Mouse (Mus musculus): ENCODE data around the gene Cox18. TPM values are rescaled to one million over a fixed set of nuclear protein-coding genes. Genes with fewer than 3 reads are reported as not detected.
A peak's percentile ranks its signal among the peaks of the same experiment; 100 is the strongest.

The Cox18 gene
- total and polyA plus RNA-seq, 2 experiments from 2014 or later = 43.5 to 49.6 TPM

- Histone ChIP-seq H3K4me1 (ENCODE audit: insufficient read depth) (no peaks in the 10 kb centered on the region), H3K36me3 (ENCODE audit: insufficient read depth) (peaks cover 60% of the 10 kb centered on the region), H3K4me3 (ENCODE audit: low read depth, low read length) (no peak overlapping the region), H3K27ac (ENCODE audit: low read depth, low read length) (no peak overlapping the region), H3K27me3 (ENCODE audit: insufficient read depth, low read length) (no peaks in the 10 kb centered on the region), H3K9me3 (ENCODE audit: low read length) (no peaks in the 10 kb centered on the region), H3K9ac (no peak overlapping the region), H3K4me2 (ENCODE audit: low read depth) (no peak overlapping the region)
- no peak for TF ChIP-seq CTCF (IDR thresholded peaks at IDR 0.05; ENCODE audit: low read depth)
- ATAC-seq (no peak), DNase-seq (no peak)
- WGBS = 99% methylated on average over 8 of the region's 8 CpGs
Measured at GRCm38 (mm10) chr5:90235217-90235616, 11.4 kb upstream of the Cox18 start.

- WGBS = 96% methylated on average over 4 of the region's 4 CpGs
- H3K27me3 ChIP-seq (ENCODE audit: insufficient read depth, low read length) = no peaks in the 10 kb centered on the region
- DNase-seq (no peak), ATAC-seq (no peak)
- H3K4me3 ChIP-seq (ENCODE audit: low read depth, low read length) = no peak overlapping the region
- H3K4me2 ChIP-seq (ENCODE audit: low read depth) = no peak overlapping the region
- peaks cover 60% of the 10 kb centered on the region for H3K36me3 ChIP-seq (ENCODE audit: insufficient read depth)
- no peak for TF ChIP-seq CTCF (IDR thresholded peaks at IDR 0.05; ENCODE audit: low read depth)
- H3K27ac ChIP-seq (ENCODE audit: low read depth, low read length) = no peak overlapping the region
- H3K4me1 ChIP-seq (ENCODE audit: insufficient read depth) = no peaks in the 10 kb centered on the region
- no peak overlapping the region for H3K9ac ChIP-seq
- H3K9me3 ChIP-seq (ENCODE audit: low read length) = no peaks in the 10 kb centered on the region
Measured at GRCm38 (mm10) chr5:90233305-90233704, 9.5 kb upstream of the Cox18 start.

- Histone ChIP-seq H3K4me2 (ENCODE audit: low read depth) (no peak overlapping the region), H3K4me1 (ENCODE audit: insufficient read depth) (no peaks in the 10 kb centered on the region), H3K9ac (no peak overlapping the region), H3K4me3 (ENCODE audit: low read depth, low read length) (no peak overlapping the region), H3K9me3 (ENCODE audit: low read length) (no peaks in the 10 kb centered on the region), H3K27me3 (ENCODE audit: insufficient read depth, low read length) (no peaks in the 10 kb centered on the region), H3K36me3 (ENCODE audit: insufficient read depth) (peaks cover 45% of the 10 kb centered on the region), H3K27ac (ENCODE audit: low read depth, low read length) (no peak overlapping the region)
- ATAC-seq (no peak), DNase-seq (no peak)
- TF ChIP-seq CTCF (IDR thresholded peaks at IDR 0.05; ENCODE audit: low read depth) = no peak
- WGBS = 89% methylated on average over 2 of the region's 2 CpGs
Measured at GRCm38 (mm10) chr5:90229760-90230159, 6.0 kb upstream of the Cox18 start.

GRCm38 (mm10) chr5:90226696-90227095 lies 2.9 kb upstream of the Cox18 start:
- no peak for TF ChIP-seq CTCF (IDR thresholded peaks at IDR 0.05; ENCODE audit: low read depth)
- 97% methylated on average over 3 of the region's 3 CpGs for WGBS
- Histone ChIP-seq H3K27me3 (ENCODE audit: insufficient read depth, low read length) (no peaks in the 10 kb centered on the region), H3K4me3 (ENCODE audit: low read depth, low read length) (no peak overlapping the region), H3K9ac (no peak overlapping the region), H3K9me3 (ENCODE audit: low read length) (no peaks in the 10 kb centered on the region), H3K4me1 (ENCODE audit: insufficient read depth) (peaks cover 7% of the 10 kb centered on the region; the same call in 1 of the 2 replicates), H3K36me3 (ENCODE audit: insufficient read depth) (peaks cover 29% of the 10 kb centered on the region), H3K27ac (ENCODE audit: low read depth, low read length) (no peak overlapping the region), H3K4me2 (ENCODE audit: low read depth) (no peak overlapping the region)
- ATAC-seq (no peak), DNase-seq (no peak)

GRCm38 (mm10) chr5:90224730-90225129 lies 929 bp upstream of the Cox18 start:
- 90% methylated on average over 5 of the region's 5 CpGs for WGBS

GRCm38 (mm10) chr5:90222937-90223336 lies 864 bp downstream of the Cox18 start:
- H3K9ac ChIP-seq = peak overlapping the region; percentile 65
- H3K4me3 ChIP-seq (ENCODE audit: low read depth, low read length) = peak overlapping the region; percentile 62
- peak overlapping the region; percentile 70 for H3K4me2 ChIP-seq (ENCODE audit: low read depth)
- 36% methylated on average over 3 of the region's 3 CpGs for WGBS
- H3K27ac ChIP-seq (ENCODE audit: low read depth, low read length) = peak overlapping the region; percentile 87; the same call in 1 of the 2 replicates
- ATAC-seq = no peak
- H3K9me3 ChIP-seq (ENCODE audit: low read length) = no peaks in the 10 kb centered on the region
- H3K36me3 ChIP-seq (ENCODE audit: insufficient read depth) = peaks cover 23% of the 10 kb centered on the region
- no peaks in the 10 kb centered on the region for H3K27me3 ChIP-seq (ENCODE audit: insufficient read depth, low read length)
- no peak for TF ChIP-seq CTCF (IDR thresholded peaks at IDR 0.05; ENCODE audit: low read depth)
- no peak for DNase-seq
- H3K4me1 ChIP-seq (ENCODE audit: insufficient read depth) = peaks cover 7% of the 10 kb centered on the region; the same call in 1 of the 2 replicates

More at GRCm38 (mm10) chr5:90224730-90225129, 929 bp upstream of the Cox18 start:
- H3K27me3 ChIP-seq (ENCODE audit: insufficient read depth, low read length) = no peaks in the 10 kb centered on the region
- no peak for TF ChIP-seq CTCF (IDR thresholded peaks at IDR 0.05; ENCODE audit: low read depth)
- H3K36me3 ChIP-seq (ENCODE audit: insufficient read depth) = peaks cover 15% of the 10 kb centered on the region
- ATAC-seq (no peak), DNase-seq (no peak)
- no peak overlapping the region for H3K4me2 ChIP-seq (ENCODE audit: low read depth)
- no peak overlapping the region for H3K27ac ChIP-seq (ENCODE audit: low read depth, low read length)
- H3K4me1 ChIP-seq (ENCODE audit: insufficient read depth) = peaks cover 7% of the 10 kb centered on the region; the same call in 1 of the 2 replicates
- no peaks in the 10 kb centered on the region for H3K9me3 ChIP-seq (ENCODE audit: low read length)
- no peak overlapping the region for H3K4me3 ChIP-seq (ENCODE audit: low read depth, low read length)
- H3K9ac ChIP-seq = no peak overlapping the region

GRCm38 (mm10) chr5:90217791-90218190 lies 6.0 kb downstream of the Cox18 start:
- Histone ChIP-seq H3K4me2 (ENCODE audit: low read depth) (no peak overlapping the region), H3K9me3 (ENCODE audit: low read length) (no peaks in the 10 kb centered on the region), H3K9ac (no peak overlapping the region), H3K4me3 (ENCODE audit: low read depth, low read length) (no peak overlapping the region), H3K36me3 (ENCODE audit: insufficient read depth) (peaks cover 42% of the 10 kb centered on the region), H3K27me3 (ENCODE audit: insufficient read depth, low read length) (no peaks in the 10 kb centered on the region), H3K27ac (ENCODE audit: low read depth, low read length) (no peak overlapping the region), H3K4me1 (ENCODE audit: insufficient read depth) (peaks cover 4% of the 10 kb centered on the region; the same call in 1 of the 2 replicates)
- TF ChIP-seq CTCF (IDR thresholded peaks at IDR 0.05; ENCODE audit: low read depth) = no peak
- DNase-seq = no peak
- 91% methylated on average over 3 of the region's 3 CpGs for WGBS
- ATAC-seq = no peak
